Mouse (Mus musculus) retina, adult 2 months (tissue): ENCODE measurements around the gene Htra3.

Experiments
- DNase-seq: peaks from one replicate; pipeline ENCODE4 v3.0.0-alpha.2; 2012; ENCODE audit warnings: low read depth, low spot score

Htra3 gene

GRCm38 (mm10) chr5:35679256-35680155 lies at the start of gene Htra3:
Htra3 (minus strand) TSS chr5:35679782.
- no peak for DNase-seq

GRCm38 (mm10) chr5:35728957-35729460 lies 49.4 kb upstream of the Htra3 start:
- DNase-seq, result no peak

- DNase-seq, result no peak
Measured at GRCm38 (mm10) chr5:35728344-35728956, 48.9 kb upstream of the Htra3 start.

- no peak for DNase-seq
Measured at GRCm38 (mm10) chr5:35727447-35727846, 47.9 kb upstream of the Htra3 start.

- DNase-seq, result no peak
Measured at GRCm38 (mm10) chr5:35725840-35726239, 46.3 kb upstream of the Htra3 start.

GRCm38 (mm10) chr5:35723900-35724299 lies 44.3 kb upstream of the Htra3 start:
- no peak for DNase-seq

GRCm38 (mm10) chr5:35722654-35723053 lies 43.1 kb upstream of the Htra3 start:
- DNase-seq, result no peak

- no peak for DNase-seq
Measured at GRCm38 (mm10) chr5:35721933-35722332, 42.4 kb upstream of the Htra3 start.

GRCm38 (mm10) chr5:35719880-35720279 lies 40.3 kb upstream of the Htra3 start:
- DNase-seq, result no peak

- no peak for DNase-seq
Measured at GRCm38 (mm10) chr5:35719343-35719742, 39.8 kb upstream of the Htra3 start.

- DNase-seq, result no peak
Measured at GRCm38 (mm10) chr5:35718817-35719216, 39.2 kb upstream of the Htra3 start.

GRCm38 (mm10) chr5:35717946-35718345 lies 38.4 kb upstream of the Htra3 start:
- DNase-seq, result no peak

- DNase-seq, result no peak
Measured at GRCm38 (mm10) chr5:35717455-35717854, 37.9 kb upstream of the Htra3 start.

GRCm38 (mm10) chr5:35713649-35714354 lies 34.2 kb upstream of the Htra3 start:
- peak; percentile 61 for DNase-seq

- DNase-seq, result no peak
Measured at GRCm38 (mm10) chr5:35712517-35712916, 32.9 kb upstream of the Htra3 start.

GRCm38 (mm10) chr5:35710931-35711330 lies 31.3 kb upstream of the Htra3 start:
- DNase-seq, result no peak

GRCm38 (mm10) chr5:35710481-35710880 lies 30.9 kb upstream of the Htra3 start:
- DNase-seq, result no peak

- DNase-seq, result no peak
Measured at GRCm38 (mm10) chr5:35705411-35705810, 25.8 kb upstream of the Htra3 start.

- no peak for DNase-seq
Measured at GRCm38 (mm10) chr5:35703814-35704213, 24.2 kb upstream of the Htra3 start.

- DNase-seq, result no peak
Measured at GRCm38 (mm10) chr5:35703183-35703582, 23.6 kb upstream of the Htra3 start.

GRCm38 (mm10) chr5:35702582-35703140 lies 23.1 kb upstream of the Htra3 start:
- no peak for DNase-seq

GRCm38 (mm10) chr5:35701042-35701441 lies 21.5 kb upstream of the Htra3 start:
- peak; percentile 53 for DNase-seq
